Mouse (Mus musculus) small intestine, adult 2 months (tissue): Measurements from ENCODE around the gene Ehd4.

ENCODE experiments used
- CTCF ChIP-seq: fragments of 200-500 bp; IDR thresholded peaks from 2 replicates; pipeline ENCODE4 v1.5.1; 2012; ENCODE audit warnings: low read depth, mild to moderate bottlenecking, control low read depth, inconsistent platforms, low read length, moderate library complexity, mixed read lengths; ENCODE audit not compliant: insufficient replicate concordance, insufficient read length; ENCODE audit errors: extremely low read depth
- POLR2A ChIP-seq: fragments of 200-500 bp; IDR thresholded peaks from 2 replicates; pipeline ENCODE4 v1.6.1; 2012; ENCODE audit warnings: low read depth, mild to moderate bottlenecking, control low read depth, inconsistent platforms, low read length, moderate library complexity

- TF ChIP-seq POLR2A (no peak), CTCF (no peak)
Observed at GRCm38 (mm10) chr2:120171362-120171761, 17.0 kb upstream of the Ehd4 start.
